In the genomic region with DNA sequence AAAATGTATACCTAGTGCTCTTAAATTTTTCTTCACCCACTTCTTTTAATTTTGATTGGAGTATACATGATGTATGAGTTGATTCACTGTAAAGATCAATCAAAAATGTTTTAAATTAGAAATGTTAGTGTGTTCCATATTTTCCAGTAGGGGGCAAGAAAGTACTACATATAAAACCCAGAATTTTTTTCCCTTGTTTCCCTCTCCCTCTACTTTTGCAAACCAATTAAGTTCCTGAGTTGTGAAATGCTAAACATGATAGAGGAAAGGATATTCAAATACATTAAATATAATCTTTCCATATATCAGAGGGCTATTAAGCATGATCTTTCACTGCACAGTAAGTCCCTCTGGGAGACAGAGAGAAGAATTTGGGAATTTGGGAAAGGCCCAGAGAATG, we compare ENCODE assay signal across 14 mouse cellular contexts.
A peak's percentile ranks its signal among the peaks of the same experiment; 100 is the strongest.
DNase-seq lines count a peak whose midpoint lies in the region; ATAC-seq and TF ChIP-seq lines count a peak whose summit lies in the region.
"Had no signal": no experiment of that assay in that cellular context is flagged by ENCODE, and none has a peak within 500 bp of the region (broad histone marks: within the 10 kb centered on the region; RNA-seq: fewer than 3 reads in every experiment).

No protein-coding gene starts in this region.

- no peaks in the 10 kb centered on the region for H3K36me3 ChIP-seq in heart, adult 2 months (ENCODE audit: control insufficient read depth, insufficient read depth, low read length)
- H3K36me3 ChIP-seq in lung, embryonic 16.5 days (ENCODE audit: control insufficient read depth, insufficient read depth, low read length), result no peaks in the 10 kb centered on the region
- no peaks in the 10 kb centered on the region for H3K36me3 ChIP-seq in heart, embryonic 11.5 days (ENCODE audit: control insufficient read depth, insufficient read depth, low read length)
- H3K36me3 ChIP-seq in heart, embryonic 12.5 days, result no peaks in the 10 kb centered on the region
- H3K36me3 ChIP-seq: stomach, embryonic 15.5 days had no signal

- no peaks in the 10 kb centered on the region for H3K27me3 ChIP-seq in heart, adult 2 months (ENCODE audit: control insufficient read depth, insufficient read depth, low read length)
- H3K27me3 ChIP-seq in lung, embryonic 16.5 days (ENCODE audit: control insufficient read depth, insufficient read depth, low read depth, low read length), result no peaks in the 10 kb centered on the region
- no peaks in the 10 kb centered on the region for H3K27me3 ChIP-seq in heart, embryonic 11.5 days (ENCODE audit: control insufficient read depth, insufficient read depth, low read length)
- no peaks in the 10 kb centered on the region for H3K27me3 ChIP-seq in heart, embryonic 12.5 days (replicated peaks)
- H3K27me3 ChIP-seq: CH12.LX; Patski; stomach, embryonic 15.5 days had no signal

- no peak for DNase-seq in heart, adult 2 months
- DNase-seq in heart, postnatal 36 days, result no peak
- DNase-seq in lung, postnatal 36 days, result no peak
- peak; percentile 69 for DNase-seq in brain, embryonic 14.5 days (ENCODE audit: low read depth)
- DNase-seq in retina, embryonic 14.5 days (ENCODE audit: low spot score), result peak; percentile 68
- DNase-seq: gastrocnemius, postnatal 10 days; kidney, postnatal 25 days; liver had no signal

- H3K9ac ChIP-seq in heart, adult 2 months (ENCODE audit: low read depth, low read length), result no peak overlapping the region
- H3K9ac ChIP-seq in lung, embryonic 16.5 days (ENCODE audit: low read length), result no peak overlapping the region
- H3K9ac ChIP-seq in heart, embryonic 11.5 days (ENCODE audit: low read depth, low read length), result no peak overlapping the region
- no peak overlapping the region for H3K9ac ChIP-seq in heart, embryonic 12.5 days
- H3K9ac ChIP-seq: stomach, embryonic 15.5 days had no signal

- H3K4me2 ChIP-seq in lung, embryonic 16.5 days (ENCODE audit: low read depth, low read length), result no peak overlapping the region
- H3K4me2 ChIP-seq in heart, embryonic 11.5 days, result no peak overlapping the region
- H3K4me2 ChIP-seq in heart, embryonic 12.5 days, result no peak overlapping the region
- H3K4me2 ChIP-seq: stomach, embryonic 15.5 days had no signal

- no peaks in the 10 kb centered on the region; the same call in 1 of the 2 replicates for H3K9me3 ChIP-seq in lung, embryonic 16.5 days (ENCODE audit: control insufficient read depth, low read length)
- no peaks in the 10 kb centered on the region for H3K9me3 ChIP-seq in heart, embryonic 11.5 days (replicated peaks; ENCODE audit: control insufficient read depth, low read length)
- no peaks in the 10 kb centered on the region for H3K9me3 ChIP-seq in heart, embryonic 12.5 days (replicated peaks)
- H3K9me3 ChIP-seq: stomach, embryonic 15.5 days had no signal

- peak; percentile 41 for TF ChIP-seq CTCF in heart, adult 2 months (IDR thresholded peaks at IDR 0.05)
- TF ChIP-seq CTCF in brain, embryonic 14.5 days (IDR thresholded peaks at IDR 0.05; ENCODE audit: borderline replicate concordance, extremely low read depth, insufficient read depth, insufficient read length), result no peak

- ATAC-seq in lung, embryonic 16.5 days (ENCODE audit: low read depth), result peak; percentile 38; the same call in 1 of the 2 replicates
- no peak for ATAC-seq in heart, embryonic 11.5 days (replicated peaks; ENCODE audit: insufficient number of reproducible peaks, low FRiP score, low TSS enrichment)
- no peak for ATAC-seq in heart, embryonic 12.5 days (ENCODE audit: insufficient number of reproducible peaks, low FRiP score)
- ATAC-seq: Patski had no signal

- H3K4me3 ChIP-seq in heart, adult 2 months, result no peak overlapping the region
- no peak overlapping the region for H3K4me3 ChIP-seq in lung, embryonic 16.5 days (ENCODE audit: low read length)
- no peak overlapping the region for H3K4me3 ChIP-seq in heart, embryonic 11.5 days (ENCODE audit: low read depth, low read length)
- H3K4me3 ChIP-seq in heart, embryonic 12.5 days, result no peak overlapping the region
- H3K4me3 ChIP-seq: stomach, embryonic 15.5 days had no signal

- intact Hi-C loops in heart, adult 2 months (cut with DNase I), result no loop called here
- intact Hi-C loops in heart, postnatal 36 days (cut with DNase I), result no loop called here

- no peak for TF ChIP-seq EP300 in heart, adult 2 months (IDR thresholded peaks at IDR 0.05; ENCODE audit: insufficient read depth, low read depth, low read length)

- H3K4me1 ChIP-seq in heart, adult 2 months (ENCODE audit: control insufficient read depth, insufficient read depth, low read length), result no peaks in the 10 kb centered on the region
- 0 out of 2 replicates have a peak, but pooled peaks cover 3% of the 10 kb centered on the region for H3K4me1 ChIP-seq in lung, embryonic 16.5 days (replicated peaks; ENCODE audit: control insufficient read depth, insufficient read depth, low read length)
- H3K4me1 ChIP-seq in heart, embryonic 11.5 days (ENCODE audit: control insufficient read depth, insufficient read depth, low read length), result no peaks in the 10 kb centered on the region
- H3K4me1 ChIP-seq in heart, embryonic 12.5 days (replicated peaks), result no peaks in the 10 kb centered on the region
- H3K4me1 ChIP-seq: stomach, embryonic 15.5 days had no signal

- H3K79me2 ChIP-seq in heart, adult 2 months (replicated peaks; ENCODE audit: control insufficient read depth, insufficient read depth, low read length), result no peaks in the 10 kb centered on the region

- no peak overlapping the region for H3K27ac ChIP-seq in heart, adult 2 months
- H3K27ac ChIP-seq in lung, embryonic 16.5 days (ENCODE audit: low read length), result no peak overlapping the region
- no peak overlapping the region for H3K27ac ChIP-seq in heart, embryonic 11.5 days (ENCODE audit: low read depth, low read length)
- H3K27ac ChIP-seq in heart, embryonic 12.5 days (ENCODE audit: poor library complexity, severe bottlenecking), result no peak overlapping the region
- H3K27ac ChIP-seq: stomach, embryonic 15.5 days had no signal

- no peak for TF ChIP-seq POLR2A in heart, adult 2 months (IDR thresholded peaks at IDR 0.05; ENCODE audit: insufficient read depth, low read depth, low read length)
- TF ChIP-seq POLR2A in brain, embryonic 14.5 days (IDR thresholded peaks at IDR 0.05; ENCODE audit: borderline replicate concordance, extremely low read depth, insufficient read depth, insufficient read length, poor library complexity, severe bottlenecking), result no peak

Comparison
In these comparisons a context has a peak if more than half of its experiments do, and no peak if none do; other contexts are left out.
1. DNase-seq: peak in brain, embryonic 14.5 days (single experiment) and retina, embryonic 14.5 days (single experiment); none in heart, adult 2 months (0 of 2), heart, postnatal 36 days (0 of 2) and lung, postnatal 36 days (single experiment).